Mouse (Mus musculus): ENCODE results near the gene Bcl2l1. TPM values are rescaled to one million over a fixed set of nuclear protein-coding genes. Genes with fewer than 3 reads are reported as not detected.
A peak's percentile ranks its signal among the peaks of the same experiment; 100 is the strongest.

The Bcl2l1 gene
- polyA plus RNA-seq, 1 experiment from 2014 or later = 95.6 TPM

DNA sequence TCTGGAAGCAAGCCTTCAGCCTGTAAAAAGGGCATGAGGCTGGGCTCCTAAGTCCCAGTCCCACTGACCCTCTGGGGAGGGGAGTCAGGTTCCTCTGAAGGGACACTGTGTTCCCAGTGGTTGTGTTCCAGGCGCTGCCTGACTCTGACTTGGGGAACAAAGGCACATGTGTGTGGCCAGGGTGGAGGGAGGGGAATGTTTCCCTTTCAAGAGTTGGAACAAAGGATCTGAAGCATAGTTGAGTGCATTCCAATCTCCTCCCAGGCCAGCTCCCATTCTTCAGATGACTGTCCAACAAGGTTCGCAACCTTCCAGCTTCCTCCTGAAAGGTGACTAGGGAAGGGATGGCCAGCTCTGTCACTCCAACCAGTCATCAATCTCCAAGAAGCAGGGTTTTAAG, 11.2 kb downstream of the Bcl2l1 start:
- Histone ChIP-seq H3K4me1 (replicated peaks; ENCODE audit: insufficient read depth, low read length) (peaks cover 58% of the 10 kb centered on the region), H3K27ac (peak overlapping the region; percentile 87), H3K9me3 (replicated peaks; ENCODE audit: low read length) (no peaks in the 10 kb centered on the region), H3K4me2 (ENCODE audit: low read length) (peak overlapping the region; percentile 30), H3K4me3 (replicated peaks; ENCODE audit: low read depth, low read length) (no peak overlapping the region), H3K27me3 (ENCODE audit: insufficient read depth, low read length) (no peaks in the 10 kb centered on the region), H3K9ac (ENCODE audit: low read depth, low read length) (0 out of 2 replicates have a peak overlapping the region, but pooled peaks have one; percentile 6), H3K36me3 (ENCODE audit: insufficient read depth, low read length) (peaks cover 3% of the 10 kb centered on the region; the same call in 1 of the 2 replicates)
- peak; percentile 88 for DNase-seq (ENCODE audit: low spot score)
- WGBS = 29% methylated on average over 2 of the region's 2 CpGs
- 0 out of 2 replicates have a peak, but pooled peaks have one; percentile 22 for ATAC-seq (replicated peaks; ENCODE audit: low FRiP score, low read depth)
- TF ChIP-seq CTCF (IDR thresholded peaks at IDR 0.05; ENCODE audit: low read depth) = no peak

DNA sequence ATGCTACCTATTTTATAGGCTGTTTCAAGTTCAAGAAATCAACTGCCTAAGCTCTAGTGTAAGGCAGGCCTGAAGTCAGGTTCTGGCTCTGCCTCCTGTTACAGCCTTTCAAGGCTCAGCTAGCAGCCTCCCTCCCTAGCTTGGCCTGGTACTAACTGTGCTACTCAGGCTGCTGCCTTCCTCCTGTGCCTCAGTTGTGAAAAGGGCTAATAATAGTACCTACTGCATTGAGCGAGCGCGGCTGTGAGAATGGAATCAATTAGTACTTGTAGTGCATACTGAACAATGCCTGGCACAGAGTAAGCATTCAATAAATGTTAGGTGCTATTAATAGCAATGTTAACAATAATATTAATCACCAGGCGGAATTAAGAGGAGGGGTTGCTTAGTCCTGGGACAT, 11.6 kb downstream of the Bcl2l1 start:
- 67% methylated on average over 4 of the region's 4 CpGs for WGBS
- peaks cover 53% of the 10 kb centered on the region for H3K4me1 ChIP-seq (replicated peaks; ENCODE audit: insufficient read depth, low read length)
- H3K4me2 ChIP-seq (ENCODE audit: low read length) = no peak overlapping the region
- no peak overlapping the region for H3K9ac ChIP-seq (ENCODE audit: low read depth, low read length)
- H3K4me3 ChIP-seq (replicated peaks; ENCODE audit: low read depth, low read length) = no peak overlapping the region
- TF ChIP-seq CTCF (IDR thresholded peaks at IDR 0.05; ENCODE audit: low read depth) = no peak
- H3K27ac ChIP-seq = peak overlapping the region; percentile 87
- no peak for ATAC-seq (replicated peaks; ENCODE audit: low FRiP score, low read depth)
- no peaks in the 10 kb centered on the region for H3K9me3 ChIP-seq (replicated peaks; ENCODE audit: low read length)
- no peaks in the 10 kb centered on the region for H3K27me3 ChIP-seq (ENCODE audit: insufficient read depth, low read length)
- H3K36me3 ChIP-seq (ENCODE audit: insufficient read depth, low read length) = 0 out of 2 replicates have a peak, but pooled peaks cover 3% of the 10 kb centered on the region
- no peak for DNase-seq (ENCODE audit: low spot score)

DNA sequence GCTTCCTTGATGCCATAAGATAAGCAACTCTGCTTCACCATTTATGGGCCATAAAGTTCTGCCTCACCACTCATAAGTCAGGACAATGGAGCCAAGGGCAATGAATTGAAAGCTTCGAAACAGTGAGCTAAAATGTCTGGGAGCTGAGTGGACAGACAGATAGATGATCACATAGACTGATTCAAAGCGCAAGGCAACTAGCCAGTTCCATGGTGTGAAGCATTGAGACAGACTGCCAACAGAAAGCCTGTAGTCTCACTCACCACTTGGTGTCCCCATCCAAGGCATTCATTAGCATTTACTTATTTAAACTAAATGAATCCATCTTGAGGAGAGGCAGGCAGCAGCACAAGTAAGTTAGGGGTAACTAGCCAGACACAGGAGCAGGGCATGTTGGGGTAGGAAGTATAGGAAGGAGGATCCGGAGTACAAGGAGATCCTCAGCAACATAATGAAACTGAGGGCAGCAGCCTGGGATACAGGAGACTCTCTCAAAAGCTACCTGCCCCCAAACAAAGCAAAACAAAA, 12.4 kb downstream of the Bcl2l1 start:
- no peak for DNase-seq (ENCODE audit: low spot score)
- no peaks in the 10 kb centered on the region for H3K9me3 ChIP-seq (replicated peaks; ENCODE audit: low read length)
- H3K36me3 ChIP-seq (ENCODE audit: insufficient read depth, low read length) = 0 out of 2 replicates have a peak, but pooled peaks cover 3% of the 10 kb centered on the region
- no peak for ATAC-seq (replicated peaks; ENCODE audit: low FRiP score, low read depth)
- H3K9ac ChIP-seq (ENCODE audit: low read depth, low read length) = no peak overlapping the region
- H3K4me3 ChIP-seq (replicated peaks; ENCODE audit: low read depth, low read length) = no peak overlapping the region
- WGBS = 92% methylated on average over 3 of the region's 3 CpGs
- H3K27ac ChIP-seq = peak overlapping the region; percentile 87; the same call in 1 of the 2 replicates
- no peaks in the 10 kb centered on the region for H3K27me3 ChIP-seq (ENCODE audit: insufficient read depth, low read length)
- no peak for TF ChIP-seq CTCF (IDR thresholded peaks at IDR 0.05; ENCODE audit: low read depth)
- peaks cover 49% of the 10 kb centered on the region for H3K4me1 ChIP-seq (replicated peaks; ENCODE audit: insufficient read depth, low read length)
- no peak overlapping the region for H3K4me2 ChIP-seq (ENCODE audit: low read length)

GRCm38 (mm10) chr2:152818679-152819078, 12.8 kb downstream of the Bcl2l1 start:
- Histone ChIP-seq H3K9me3 (replicated peaks; ENCODE audit: low read length) (no peaks in the 10 kb centered on the region), H3K4me3 (replicated peaks; ENCODE audit: low read depth, low read length) (no peak overlapping the region), H3K27ac (peak overlapping the region; percentile 87; the same call in 1 of the 2 replicates), H3K4me1 (replicated peaks; ENCODE audit: insufficient read depth, low read length) (peaks cover 49% of the 10 kb centered on the region), H3K9ac (ENCODE audit: low read depth, low read length) (no peak overlapping the region), H3K27me3 (ENCODE audit: insufficient read depth, low read length) (no peaks in the 10 kb centered on the region), H3K4me2 (ENCODE audit: low read length) (no peak overlapping the region), H3K36me3 (ENCODE audit: insufficient read depth, low read length) (0 out of 2 replicates have a peak, but pooled peaks cover 3% of the 10 kb centered on the region)
- ATAC-seq (replicated peaks; ENCODE audit: low FRiP score, low read depth) (no peak), DNase-seq (ENCODE audit: low spot score) (no peak)
- 53% methylated on average over 5 of the region's 5 CpGs for WGBS
- TF ChIP-seq CTCF (IDR thresholded peaks at IDR 0.05; ENCODE audit: low read depth) = no peak

DNA sequence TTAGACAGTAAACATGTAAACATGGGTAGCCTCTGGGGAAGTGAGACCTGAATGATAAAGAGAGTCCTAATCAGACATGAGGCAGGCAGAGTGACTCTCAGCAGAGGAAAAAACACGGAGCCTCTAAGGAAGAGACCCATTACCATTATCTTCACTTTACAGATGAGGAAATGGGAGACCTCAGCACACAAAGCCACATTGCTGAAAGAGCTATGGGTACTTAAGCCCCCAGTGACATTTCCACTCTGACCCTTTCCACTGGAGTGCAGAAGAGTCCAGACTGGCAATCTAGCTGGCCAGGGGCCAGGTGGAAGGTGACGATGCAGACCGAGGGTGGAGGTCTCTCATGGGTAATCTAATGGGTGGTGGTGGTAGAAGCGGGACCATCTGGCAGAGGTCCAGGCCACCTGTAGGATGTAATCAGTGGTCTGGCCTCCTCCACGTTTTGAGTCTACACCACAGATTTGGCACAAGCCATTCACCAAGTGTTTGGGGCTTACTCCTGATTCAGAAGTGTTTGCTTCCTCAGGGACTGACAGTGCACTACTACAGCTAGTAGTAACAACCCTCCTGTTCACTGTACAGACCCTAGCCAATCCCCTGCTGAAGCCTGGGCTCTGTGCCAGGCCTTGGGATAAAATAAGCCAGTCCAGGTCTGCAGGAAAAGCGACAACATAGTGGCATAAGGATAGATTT, 13.8 kb downstream of the Bcl2l1 start:
- no peak for TF ChIP-seq CTCF (IDR thresholded peaks at IDR 0.05; ENCODE audit: low read depth)
- Histone ChIP-seq H3K4me2 (ENCODE audit: low read length) (no peak overlapping the region), H3K27ac (peak overlapping the region; percentile 87), H3K4me3 (replicated peaks; ENCODE audit: low read depth, low read length) (no peak overlapping the region), H3K36me3 (ENCODE audit: insufficient read depth, low read length) (0 out of 2 replicates have a peak, but pooled peaks cover 3% of the 10 kb centered on the region), H3K9me3 (replicated peaks; ENCODE audit: low read length) (no peaks in the 10 kb centered on the region), H3K27me3 (ENCODE audit: insufficient read depth, low read length) (no peaks in the 10 kb centered on the region), H3K9ac (ENCODE audit: low read depth, low read length) (0 out of 2 replicates have a peak overlapping the region, but pooled peaks have one; percentile 29), H3K4me1 (replicated peaks; ENCODE audit: insufficient read depth, low read length) (peaks cover 49% of the 10 kb centered on the region)
- ATAC-seq (replicated peaks; ENCODE audit: low FRiP score, low read depth) (no peak), DNase-seq (ENCODE audit: low spot score) (no peak)
- 24% methylated on average over 6 of the region's 6 CpGs for WGBS

DNA sequence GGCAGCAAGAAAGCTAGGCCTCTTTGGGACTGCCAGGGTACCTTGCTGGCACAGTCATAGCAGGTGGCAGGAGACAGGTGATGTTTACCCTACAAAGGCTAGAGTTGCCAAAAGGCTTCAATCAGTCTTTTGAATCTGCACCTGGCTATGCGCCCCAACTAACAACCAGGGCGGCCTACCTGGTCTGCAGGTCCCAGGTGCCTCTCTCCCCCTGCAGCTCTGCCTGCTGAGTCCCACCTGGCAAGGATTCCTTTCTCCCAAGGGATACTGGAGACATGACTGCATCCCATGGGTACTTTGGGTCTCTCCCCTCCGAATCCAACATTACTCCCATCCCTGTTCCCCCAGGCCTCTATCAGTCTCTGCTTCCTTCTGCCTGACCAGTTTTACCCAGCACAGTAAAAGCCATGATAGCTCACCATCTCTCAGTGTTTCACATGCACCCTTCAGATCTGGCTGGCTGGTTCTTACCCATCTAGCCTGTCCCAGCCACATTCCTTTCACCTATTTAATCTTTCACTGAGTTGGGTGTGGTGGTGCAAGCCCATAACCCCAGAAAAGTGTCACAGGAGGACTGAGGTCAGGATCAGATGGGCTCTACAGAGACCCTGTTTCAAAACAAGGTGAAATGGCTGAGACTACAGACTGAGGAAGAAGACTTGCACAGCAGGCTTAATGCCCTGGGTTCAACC, 14.7 kb downstream of the Bcl2l1 start:
- no peaks in the 10 kb centered on the region for H3K27me3 ChIP-seq (ENCODE audit: insufficient read depth, low read length)
- ATAC-seq (replicated peaks; ENCODE audit: low FRiP score, low read depth) = no peak
- WGBS = 78% methylated on average over 3 of the region's 3 CpGs
- H3K4me3 ChIP-seq (replicated peaks; ENCODE audit: low read depth, low read length) = no peak overlapping the region
- H3K4me1 ChIP-seq (replicated peaks; ENCODE audit: insufficient read depth, low read length) = peaks cover 54% of the 10 kb centered on the region
- 0 out of 2 replicates have a peak, but pooled peaks cover 3% of the 10 kb centered on the region for H3K36me3 ChIP-seq (ENCODE audit: insufficient read depth, low read length)
- TF ChIP-seq CTCF (IDR thresholded peaks at IDR 0.05; ENCODE audit: low read depth) = no peak
- H3K9me3 ChIP-seq (replicated peaks; ENCODE audit: low read length) = no peaks in the 10 kb centered on the region
- H3K9ac ChIP-seq (ENCODE audit: low read depth, low read length) = no peak overlapping the region
- no peak overlapping the region for H3K4me2 ChIP-seq (ENCODE audit: low read length)
- peak overlapping the region; percentile 87 for H3K27ac ChIP-seq
- no peak for DNase-seq (ENCODE audit: low spot score)

All from kidney, postnatal 0 days (tissue).